Mouse (Mus musculus) brain, embryonic 18.5 days (tissue): ENCODE measurements at regions not wholly inside any gene's neighbourhood (a gene's known extent, or its start where the extent isn't known, plus 50 kb on each side); places are given as distances from the start of the nearest gene placed in this dataset.

Source experiments
- DNase-seq: peaks from one replicate; pipeline ENCODE4 v3.0.0-alpha.2; 2012; ENCODE audit warnings: low read depth, low spot score

GRCm38 (mm10) chr9:101458306-101458946 is 206.8 kb upstream of the Ppp2r3a start:
- peak; percentile 59 for DNase-seq

DNA sequence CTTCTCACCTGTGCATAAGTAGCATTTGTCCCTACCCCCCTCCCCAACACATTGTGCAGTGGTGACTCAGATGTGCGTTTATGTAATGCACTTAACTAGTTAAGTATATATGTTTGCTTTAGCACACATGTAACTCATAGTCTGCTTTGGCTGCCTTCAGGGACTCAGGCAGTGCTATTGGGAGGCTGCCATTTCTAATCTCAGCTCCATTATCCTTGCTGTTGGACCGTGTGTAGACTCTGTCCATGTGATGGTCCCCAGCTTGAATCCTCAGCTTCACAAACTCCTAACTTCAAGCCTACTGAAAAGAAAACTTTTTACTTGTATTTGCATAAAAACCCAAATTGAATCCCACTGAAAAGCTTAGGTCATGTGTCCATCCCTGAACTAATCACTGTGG is 194.7 kb upstream of the Ppp2r3a start:
- DNase-seq, result peak; percentile 12

GRCm38 (mm10) chr9:101445764-101446163 is 194.2 kb upstream of the Ppp2r3a start:
- DNase-seq, result peak; percentile 81

DNA sequence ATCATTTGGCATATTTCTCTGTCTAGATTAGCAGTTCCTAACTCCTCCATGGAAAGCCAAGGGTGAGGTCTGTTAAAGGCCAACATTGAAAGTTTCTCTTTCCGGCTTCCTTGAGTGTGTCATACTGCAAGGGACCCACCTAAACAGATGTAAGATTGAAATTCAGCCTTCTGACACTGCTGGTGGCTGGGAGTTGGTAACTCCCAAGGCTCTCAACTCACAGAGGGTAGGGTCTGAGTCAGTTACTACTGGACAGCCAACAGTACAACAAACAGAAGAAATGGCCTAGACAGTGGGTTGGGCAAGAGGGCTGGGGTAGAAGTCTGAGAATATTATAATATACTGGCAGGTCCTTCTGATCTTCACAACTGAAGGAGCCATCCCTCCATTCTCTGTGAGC is 193.7 kb upstream of the Ppp2r3a start:
- no peak for DNase-seq

DNA sequence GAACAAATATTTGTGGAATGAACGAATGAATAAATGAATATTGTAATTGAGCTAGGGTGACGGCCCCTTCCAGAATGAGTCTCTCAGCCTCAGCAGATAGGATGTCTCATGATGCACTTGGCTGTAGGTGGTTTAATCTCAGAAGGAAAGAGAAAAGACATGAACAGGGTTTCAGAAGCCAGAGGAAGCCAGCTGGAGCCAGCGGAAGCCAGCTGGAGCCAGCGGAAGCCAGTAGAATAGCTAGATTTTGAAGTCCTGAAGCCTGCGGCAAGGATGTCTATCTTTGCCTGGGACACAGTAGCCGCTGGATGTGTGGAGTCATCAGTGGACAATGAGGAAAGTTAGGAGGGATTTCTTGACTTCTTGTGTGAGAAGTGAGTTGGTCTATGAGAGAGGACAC is 188.3 kb upstream of the Ppp2r3a start:
- no peak for DNase-seq

DNA sequence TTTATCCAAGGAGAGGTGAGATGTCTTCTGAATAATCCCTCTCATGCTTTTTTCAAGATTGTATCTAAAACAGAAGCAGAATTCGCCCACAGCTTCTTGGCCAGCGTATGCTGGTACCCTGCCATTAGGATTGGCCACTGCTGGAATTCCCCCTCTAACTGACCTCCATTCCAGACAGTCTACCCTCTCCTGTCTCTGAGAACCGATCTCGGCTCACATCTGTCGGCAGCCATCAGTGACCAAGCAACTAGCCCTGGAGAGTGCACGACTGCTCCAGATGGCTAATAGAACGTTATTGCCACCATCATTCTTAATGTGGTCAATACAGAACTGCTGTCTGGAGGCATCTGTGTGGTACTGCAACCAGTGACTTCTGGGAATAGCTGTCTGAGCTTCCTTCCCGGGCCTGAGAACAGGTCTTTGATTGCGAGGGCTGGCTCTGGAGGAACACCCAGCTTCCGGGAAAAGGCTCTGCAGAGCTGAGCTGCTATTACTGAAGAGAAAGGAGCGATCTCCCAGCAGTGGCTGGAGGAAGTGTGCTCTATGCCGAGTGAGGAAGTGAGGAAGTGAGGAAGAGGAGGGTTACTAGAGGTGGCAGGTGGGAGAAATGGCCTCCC is 187.1 kb upstream of the Ppp2r3a start:
- no peak for DNase-seq

- no peak for DNase-seq
Observed at GRCm38 (mm10) chr9:101424974-101425670, 173.5 kb upstream of the Ppp2r3a start.

GRCm38 (mm10) chr9:101423041-101423440 is 171.4 kb upstream of the Ppp2r3a start:
- no peak for DNase-seq

DNA sequence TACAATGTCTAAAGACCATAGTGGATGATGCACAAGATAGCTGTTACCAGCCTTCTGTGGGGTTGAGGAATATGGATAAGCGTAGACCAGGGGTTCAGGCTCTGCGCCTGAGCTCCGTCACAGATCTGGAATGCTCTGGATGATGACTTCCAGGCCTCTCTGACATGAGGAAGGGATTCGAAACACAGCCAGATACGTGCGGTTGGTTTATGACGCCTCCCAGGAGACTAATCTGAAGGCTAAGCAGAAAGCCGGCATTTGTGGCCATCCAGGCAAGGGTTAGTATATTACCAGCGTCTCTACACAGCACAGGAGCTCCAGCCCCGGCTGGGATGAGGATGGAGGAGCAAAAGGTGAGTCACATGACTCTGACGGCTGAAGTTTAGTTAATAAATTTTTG is 170.4 kb upstream of the Ppp2r3a start:
- no peak for DNase-seq

- no peak for DNase-seq
Observed at GRCm38 (mm10) chr9:101421136-101421535, 169.5 kb upstream of the Ppp2r3a start.

DNA sequence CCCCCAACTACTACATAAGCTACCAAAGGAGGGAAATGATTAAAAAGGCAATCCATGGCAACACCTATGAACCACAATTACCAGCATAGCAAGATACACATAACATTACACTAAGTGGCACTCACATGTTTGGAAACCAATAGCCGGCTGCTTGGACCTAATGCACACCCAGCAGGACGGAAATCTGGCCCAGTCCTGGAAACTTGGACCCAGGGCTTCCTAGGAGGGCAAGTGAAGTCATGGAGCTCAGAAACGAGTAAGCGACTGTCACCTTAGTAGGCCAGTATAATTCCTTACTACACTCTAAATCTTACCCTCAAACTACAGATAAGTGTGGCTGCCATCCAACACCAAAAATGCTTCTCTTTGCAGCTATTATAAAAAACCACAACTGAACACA is 168.6 kb upstream of the Ppp2r3a start:
- DNase-seq, result no peak

DNA sequence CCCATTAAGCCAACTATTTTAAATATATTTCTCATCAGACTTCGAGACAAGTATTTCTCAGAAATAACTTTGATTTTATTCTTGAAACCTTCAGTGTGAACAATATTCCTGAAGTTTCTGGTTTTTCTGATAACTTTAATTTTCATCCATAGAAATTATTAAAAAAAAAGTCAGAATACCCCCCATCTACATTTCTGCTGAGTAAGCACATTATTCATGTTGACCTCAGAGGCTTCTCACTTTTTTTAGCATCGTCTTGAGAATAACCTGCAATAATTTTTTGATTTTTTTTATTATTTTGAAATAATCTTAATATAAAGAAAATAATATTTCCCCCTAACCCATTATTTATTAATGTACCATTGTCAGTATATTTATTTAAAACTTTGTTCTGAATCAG is 166.1 kb upstream of the Ppp2r3a start:
- DNase-seq, result no peak

- DNase-seq, result no peak
Observed at GRCm38 (mm10) chr9:101416321-101416720, 164.7 kb upstream of the Ppp2r3a start.

DNA sequence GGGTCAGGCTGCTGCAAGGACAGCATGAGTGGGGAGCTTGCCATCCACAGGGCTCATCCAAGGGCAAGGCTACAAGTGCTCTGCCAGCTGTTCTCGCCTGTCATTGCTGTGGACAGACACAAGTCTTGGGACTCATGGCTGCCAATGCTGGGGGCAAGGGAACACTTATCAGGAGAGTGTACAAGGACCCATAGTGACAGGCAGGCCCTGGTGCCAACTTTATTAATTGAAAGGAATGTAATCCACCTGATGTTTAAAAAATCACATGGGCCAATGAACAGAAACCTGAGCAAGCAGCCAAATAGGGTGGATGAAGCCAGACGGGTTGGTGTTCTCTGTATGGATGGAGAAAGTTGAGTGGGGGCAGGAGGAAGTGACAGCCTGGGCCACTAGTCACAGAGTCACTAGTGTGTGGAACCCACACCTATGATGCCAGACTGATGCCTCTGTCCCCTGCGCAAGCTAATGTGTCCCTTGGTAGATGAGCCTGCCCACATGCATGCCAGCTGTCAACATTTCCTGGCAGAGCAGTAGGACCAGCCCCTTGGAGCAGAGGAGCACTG is 161.6 kb upstream of the Ppp2r3a start:
- no peak for DNase-seq

- no peak for DNase-seq
Observed at GRCm38 (mm10) chr9:101411951-101412350, 160.4 kb upstream of the Ppp2r3a start.

DNA sequence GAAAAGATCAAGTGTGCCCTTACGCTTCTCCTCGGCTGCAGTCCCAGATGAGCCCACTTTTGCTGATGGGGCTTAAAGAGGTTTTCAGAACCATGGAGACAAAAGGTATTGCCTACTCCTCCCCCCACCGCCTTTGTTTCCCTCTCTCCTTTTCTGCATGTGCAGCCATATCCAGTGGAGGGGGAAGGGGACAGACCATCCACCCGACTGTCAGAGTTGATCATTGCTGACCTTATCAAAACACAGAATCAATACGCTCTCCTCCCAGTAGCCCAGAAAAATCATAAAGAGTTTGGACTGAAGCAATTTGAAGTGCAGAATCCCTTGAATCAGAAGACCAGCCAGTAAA is 159.9 kb upstream of the Ppp2r3a start:
- DNase-seq, result no peak

GRCm38 (mm10) chr9:101410783-101411531 is 159.4 kb upstream of the Ppp2r3a start:
- DNase-seq, result no peak

- DNase-seq, result no peak
Observed at GRCm38 (mm10) chr9:101410348-101410747, 158.8 kb upstream of the Ppp2r3a start.

DNA sequence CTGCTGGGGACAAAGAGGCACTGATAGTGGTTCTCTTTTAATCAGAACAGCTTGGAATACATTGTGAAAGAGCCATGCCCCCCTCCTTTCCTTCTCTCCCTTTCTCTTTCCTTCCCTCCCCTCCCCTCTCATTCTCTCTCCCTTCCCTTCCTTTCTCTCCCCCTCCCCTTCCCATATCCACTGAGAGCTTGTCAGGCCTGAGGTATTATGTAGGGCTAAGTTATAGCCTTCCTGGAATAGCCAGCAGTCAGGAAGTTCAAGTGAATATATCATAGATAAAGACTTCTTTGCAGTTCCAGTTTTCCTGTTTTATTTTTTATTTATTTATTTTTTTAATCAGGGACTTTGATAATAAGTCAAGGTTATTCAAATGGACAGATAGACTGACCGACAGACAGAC is 156.5 kb upstream of the Ppp2r3a start:
- no peak for DNase-seq

DNA sequence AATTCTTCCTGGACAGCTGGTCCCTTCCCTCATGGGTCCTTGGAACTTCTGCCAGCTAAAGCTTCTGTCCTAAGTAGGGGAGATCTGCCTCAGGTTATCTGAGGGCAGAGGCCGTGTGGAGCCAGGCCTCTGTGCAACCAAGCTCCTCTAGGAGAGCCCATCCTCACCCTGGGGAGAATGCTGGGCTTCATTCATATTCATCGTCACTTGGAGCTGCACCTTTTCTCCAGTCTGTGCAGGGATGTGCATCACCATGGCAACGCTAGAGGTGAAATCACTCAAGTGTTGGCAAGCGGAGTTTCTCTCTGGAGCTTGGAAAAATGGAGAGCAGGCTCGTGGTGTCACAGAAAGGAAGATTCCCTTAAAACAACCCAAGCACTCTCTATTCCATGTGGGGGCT is 155.5 kb upstream of the Ppp2r3a start:
- peak; percentile 74 for DNase-seq

DNA sequence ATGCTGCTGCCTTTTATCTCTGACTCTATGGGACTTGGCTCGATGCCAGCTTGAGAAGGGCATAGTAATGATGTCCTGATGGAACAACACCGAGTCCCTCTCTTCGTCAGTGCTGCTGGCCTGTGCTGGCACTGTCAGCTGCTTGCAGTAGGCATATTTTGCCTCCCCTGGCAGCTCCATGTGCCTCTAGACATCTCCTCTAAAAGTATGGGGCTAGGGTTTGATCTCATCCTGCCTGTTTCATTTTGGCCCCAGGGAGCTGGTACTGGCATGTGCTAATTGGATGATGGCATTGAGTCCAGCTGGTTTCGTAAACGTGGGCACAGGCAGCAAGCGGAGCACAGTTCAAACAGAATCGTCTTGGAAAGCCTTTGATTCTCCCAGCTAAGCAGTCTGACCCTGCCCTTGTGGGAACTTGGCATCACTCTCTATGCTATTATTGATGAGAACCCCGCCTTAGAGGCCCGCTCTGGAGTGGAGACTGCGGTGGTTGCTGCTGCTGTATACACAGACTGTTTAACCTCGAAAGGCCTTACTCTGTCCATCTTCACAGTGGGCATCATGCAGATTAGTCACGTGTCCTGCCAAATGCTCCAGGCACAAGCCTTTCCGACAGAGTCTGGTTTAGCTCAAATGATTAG is 153.0 kb upstream of the Ppp2r3a start:
- no peak for DNase-seq

DNA sequence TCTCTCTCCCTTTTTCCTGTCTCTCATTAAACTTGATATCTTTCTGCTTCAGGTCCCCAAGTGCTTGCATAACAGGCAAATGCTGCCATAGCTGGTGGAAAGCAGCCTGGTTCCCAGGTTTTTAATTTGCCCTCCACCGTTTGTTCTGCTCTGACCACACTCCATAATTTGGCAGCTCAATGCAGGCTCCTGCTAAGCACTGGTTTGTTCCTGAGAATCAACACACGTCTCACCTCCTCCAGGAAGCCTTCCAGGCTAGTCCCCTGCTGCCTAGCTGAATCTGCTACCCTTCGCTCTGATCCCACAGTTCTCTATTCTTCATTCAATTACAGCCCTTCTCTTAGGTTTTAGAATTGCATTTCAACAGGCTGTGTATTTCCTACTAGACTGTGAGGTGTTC is 152.4 kb upstream of the Ppp2r3a start:
- no peak for DNase-seq
